Mouse (Mus musculus) erythroblast, adult 5-6 weeks (primary cell): ENCODE results near the gene Rgs12. TPM values are rescaled to one million over a fixed set of nuclear protein-coding genes. Genes with fewer than 3 reads are reported as not detected.

ENCODE experiments used
- ATAC-seq: replicated peaks from 2 replicates; pipeline ENCODE4 v1.8.0; 2016; ENCODE audit warnings: moderate number of reproducible peaks, mild to moderate bottlenecking, moderate TSS enrichment, inconsistent platforms; ENCODE audit not compliant: poor library complexity, low FRiP score, severe bottlenecking
- total RNA-seq, 2 experiments: library from RNA; stranded (forward) in 1 of 2; stranded (reverse) in 1 of 2; fragments of 150-400 nt in 1 of 2; fragments of 200-764, 138-1000 nt in 1 of 2; gene quantifications; 2 replicates each; pipeline versions ENCODE4 v1.2.3 to v1.2.4; 2015 to 2017; ENCODE audit warnings: low replicate concordance in 2 of 2

The Rgs12 gene
- total RNA-seq, 2 experiments from 2014 or later = 6.7 to 23.3 TPM

DNA sequence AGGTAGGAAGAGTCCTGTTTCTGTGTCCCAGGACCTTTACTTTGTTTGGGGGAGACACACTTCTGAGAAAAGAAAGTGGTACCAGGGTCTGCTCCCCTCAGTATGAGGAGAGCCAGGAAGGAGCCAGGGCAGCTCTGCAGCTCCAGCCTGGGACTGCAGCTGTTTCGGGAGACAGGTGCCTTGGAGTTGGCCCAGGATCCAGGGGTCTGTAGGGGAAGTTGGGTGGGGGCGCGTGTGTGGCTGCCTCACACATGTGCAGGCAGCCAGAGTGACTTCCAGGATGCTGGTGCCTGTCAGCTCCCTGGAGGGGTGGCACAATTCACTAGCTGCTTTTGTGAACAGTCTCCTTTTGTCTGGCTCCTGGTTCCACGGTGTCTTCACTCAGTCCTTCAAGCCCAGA lies 108.3 kb downstream of the Rgs12 start:
- ATAC-seq = no peak

DNA sequence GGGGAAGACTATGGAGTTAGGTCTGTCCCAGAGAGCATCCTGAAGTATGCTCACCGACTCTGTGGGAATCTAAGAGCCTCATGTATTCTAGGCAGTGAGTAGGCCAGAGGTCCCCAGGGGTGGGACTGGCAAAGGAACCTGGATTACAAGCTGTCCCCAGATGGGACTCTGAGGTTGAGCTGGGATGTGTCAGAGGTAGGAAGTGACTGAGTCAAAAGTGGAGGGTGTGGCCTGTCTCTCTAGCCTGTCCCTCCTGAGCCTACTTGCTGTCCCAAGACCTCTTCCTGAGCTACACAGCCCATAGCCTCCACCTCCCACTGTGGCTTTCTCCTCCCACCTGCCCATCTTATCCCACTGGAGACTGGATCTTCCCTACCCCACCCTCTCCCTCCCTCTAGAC lies 109.0 kb downstream of the Rgs12 start:
- no peak for ATAC-seq

- no peak for ATAC-seq
Observed at GRCm38 (mm10) chr5:35060098-35060497, 110.9 kb downstream of the Rgs12 start.

GRCm38 (mm10) chr5:35069841-35070240 lies 120.6 kb downstream of the Rgs12 start:
- ATAC-seq = no peak

GRCm38 (mm10) chr5:35070314-35070713 lies 121.1 kb downstream of the Rgs12 start:
- ATAC-seq = no peak

DNA sequence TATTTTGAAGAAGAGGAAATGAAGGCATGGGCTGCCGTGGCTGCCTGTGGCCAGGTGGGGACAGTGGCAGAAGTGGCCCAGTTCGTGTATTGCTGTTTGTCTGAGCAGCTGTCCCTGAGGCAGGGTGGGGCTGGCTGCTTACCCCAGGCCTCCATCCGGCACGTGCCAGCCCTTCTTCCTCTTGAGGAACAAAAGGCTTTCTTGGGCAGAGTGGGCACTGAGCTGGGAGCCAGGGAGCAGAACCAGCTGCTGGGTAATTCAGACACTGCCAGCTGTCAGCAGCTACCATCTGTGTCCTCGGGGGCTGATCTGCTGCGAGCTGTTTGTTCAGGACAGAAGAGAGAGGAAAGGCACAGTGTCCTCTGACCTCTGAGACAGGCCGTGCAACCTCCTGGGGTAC lies 121.7 kb downstream of the Rgs12 start:
- no peak for ATAC-seq

GRCm38 (mm10) chr5:35071855-35072254 lies 122.6 kb downstream of the Rgs12 start:
- ATAC-seq = no peak

DNA sequence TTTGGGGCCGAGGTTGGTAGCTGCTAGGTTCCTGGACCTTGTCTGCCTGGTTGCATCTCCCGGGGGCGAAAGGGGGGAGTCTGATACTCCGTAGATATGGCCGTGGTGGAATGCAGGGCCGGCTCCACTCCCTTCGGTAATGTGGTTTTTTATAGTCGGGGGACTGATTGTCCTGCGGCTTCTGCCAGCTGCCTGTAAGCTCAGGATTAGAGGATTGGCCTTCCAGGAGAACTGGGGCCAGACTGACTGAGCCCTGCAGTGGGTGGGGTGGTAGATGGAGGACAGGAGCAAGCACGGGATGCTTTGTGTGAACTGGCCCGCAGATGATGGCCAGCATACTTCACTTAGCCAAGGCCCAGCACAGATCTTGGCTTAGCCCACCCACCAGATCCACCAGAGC lies 124.0 kb downstream of the Rgs12 start:
- no peak for ATAC-seq

DNA sequence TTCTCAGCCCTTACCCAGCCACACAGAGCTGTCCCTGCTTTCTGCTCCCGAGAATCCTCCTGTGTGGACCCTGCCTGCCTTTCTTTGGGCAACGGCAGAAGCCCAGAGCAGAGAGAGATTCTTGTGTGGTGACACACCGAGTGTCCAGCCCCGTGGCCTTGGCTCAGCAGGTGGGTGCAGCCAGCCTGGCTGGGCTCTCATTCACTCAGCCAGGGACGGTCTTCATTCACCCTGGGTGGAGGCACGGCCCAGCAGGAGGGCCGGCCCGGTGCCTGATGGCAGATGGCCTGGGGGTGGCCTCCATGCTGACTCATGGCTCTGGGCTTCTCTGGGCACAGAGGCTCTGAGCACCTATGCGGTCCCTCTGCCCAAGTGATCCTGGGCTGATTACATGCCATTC lies 124.7 kb downstream of the Rgs12 start:
- no peak for ATAC-seq

DNA sequence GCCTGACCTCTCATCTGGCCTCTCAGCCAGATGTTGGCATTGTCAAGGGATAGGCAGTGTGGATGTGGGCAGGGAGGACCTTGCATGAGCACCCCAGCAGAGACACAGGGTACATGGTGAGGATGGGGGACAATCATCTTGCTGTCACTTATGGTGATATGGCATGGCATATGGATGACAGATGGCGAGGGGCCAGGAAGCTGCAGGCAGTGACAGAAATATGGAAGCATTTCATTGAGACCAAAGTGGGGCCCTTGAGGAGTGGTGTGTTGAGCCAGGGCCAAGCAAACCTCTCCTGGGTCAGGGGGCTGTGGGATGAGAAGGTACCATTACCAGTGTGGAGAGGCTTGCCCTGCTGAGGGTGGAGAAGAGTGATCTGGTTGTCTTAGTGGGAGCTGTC lies 127.1 kb downstream of the Rgs12 start:
- ATAC-seq = no peak

DNA sequence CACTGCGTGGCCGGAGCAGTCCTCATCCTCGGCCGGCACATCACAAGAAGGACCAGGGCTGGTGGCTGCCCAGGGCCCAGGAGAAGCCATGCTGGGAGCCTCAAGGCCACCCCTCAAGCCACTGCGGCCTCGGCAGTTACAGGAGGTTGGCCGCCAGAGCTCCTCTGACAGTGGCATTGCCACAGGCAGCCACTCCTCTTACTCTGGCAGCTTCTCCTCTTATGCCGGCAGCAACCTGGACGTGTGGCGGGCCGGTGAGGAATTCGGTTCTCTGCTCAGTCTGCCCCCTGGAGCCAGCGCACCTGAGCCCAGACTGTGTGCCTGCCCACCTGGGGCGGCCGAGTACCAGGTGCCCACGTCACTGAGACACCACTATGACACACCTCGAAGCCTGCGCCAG lies 129.9 kb downstream of the Rgs12 start:
- no peak for ATAC-seq

DNA sequence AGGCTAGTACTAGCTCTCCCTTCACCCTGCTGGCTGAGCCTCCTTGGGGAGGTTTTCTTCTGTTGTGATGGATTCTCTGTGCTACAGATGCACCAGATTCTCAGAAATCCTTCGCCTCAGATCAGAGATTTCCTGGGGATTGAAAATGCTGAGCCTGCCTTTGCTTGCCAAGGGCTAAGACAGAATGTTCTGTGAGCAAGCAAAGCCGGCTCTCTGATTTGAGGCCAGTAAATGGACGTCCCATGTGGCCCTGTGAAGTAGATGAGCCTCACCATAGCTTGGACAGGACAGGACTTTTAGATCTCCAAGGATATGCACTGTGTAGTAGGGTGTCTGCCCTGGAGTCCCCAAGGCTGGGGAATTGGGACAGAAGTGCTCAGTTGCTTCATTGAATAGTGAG lies 135.7 kb downstream of the Rgs12 start:
- ATAC-seq = no peak

GRCm38 (mm10) chr5:35088785-35089613 lies 139.8 kb downstream of the Rgs12 start:
- peak; percentile 74 for ATAC-seq

Other genes starting within 250 kb of the Rgs12 start
- gene Htt, start 187.7 kb upstream of the Rgs12 start, total RNA-seq (2015; ENCODE audit: low replicate concordance) = 10.4 and 16.7 TPM in 2 replicates
- 11.9 and 23.4 TPM in 2 replicates for gene Htt, start 187.7 kb upstream of the Rgs12 start, total RNA-seq (2017; ENCODE audit: low replicate concordance)
- gene Msantd1, start 41.4 kb upstream of the Rgs12 start, total RNA-seq (2015; ENCODE audit: low replicate concordance) = not detected in 2 replicates
- gene Msantd1, start 41.4 kb upstream of the Rgs12 start, total RNA-seq (2017; ENCODE audit: low replicate concordance) = 8.2 TPM in 1 of 2 replicates, not detected in the other
- gene Hgfac, start 92.1 kb downstream of the Rgs12 start, total RNA-seq (2015; ENCODE audit: low replicate concordance) = not detected in 2 replicates
- not detected in 2 replicates for gene Hgfac, start 92.1 kb downstream of the Rgs12 start, total RNA-seq (2017; ENCODE audit: low replicate concordance)
- gene Dok7, start 107.3 kb downstream of the Rgs12 start, total RNA-seq (2015; ENCODE audit: low replicate concordance) = not detected in 2 replicates
- not detected in 2 replicates for gene Dok7, start 107.3 kb downstream of the Rgs12 start, total RNA-seq (2017; ENCODE audit: low replicate concordance)
- 6.5 and 7.5 TPM in 2 replicates for gene Lrpap1, start 156.3 kb downstream of the Rgs12 start, total RNA-seq (2015; ENCODE audit: low replicate concordance)
- 10.0 and 17.0 TPM in 2 replicates for gene Lrpap1, start 156.3 kb downstream of the Rgs12 start, total RNA-seq (2017; ENCODE audit: low replicate concordance)